Mouse (Mus musculus) liver, adult 2 months (tissue): ENCODE data around the gene C2cd4a. TPM values are rescaled to one million over a fixed set of nuclear protein-coding genes. Genes with fewer than 3 reads are reported as not detected.

Experiments
- DNase-seq: peaks from one replicate; pipeline ENCODE4 v3.0.0-alpha.2; 2011; ENCODE audit warnings: low read depth, low spot score; ENCODE audit errors: extremely low read depth
- H3K27ac ChIP-seq: fragments of 200-500 bp; replicated peaks from 2 replicates; pipeline ENCODE4 v1.5.1; 2012; ENCODE audit warnings: low read depth, mild to moderate bottlenecking, control low read depth, inconsistent platforms, low read length; ENCODE audit not compliant: insufficient read depth
- H3K27me3 ChIP-seq: fragments of 200-500 bp; 2 replicates; pipeline ENCODE4 v1.6.1; 2012; ENCODE audit warnings: mild to moderate bottlenecking, moderate library complexity, low read length, inconsistent platforms; ENCODE audit not compliant: control insufficient read depth, insufficient read depth
- H3K36me3 ChIP-seq: fragments of 200-500 bp; 2 replicates; pipeline ENCODE4 v1.6.1; 2012; ENCODE audit warnings: low read length, inconsistent platforms; ENCODE audit not compliant: control insufficient read depth, insufficient read depth
- H3K4me1 ChIP-seq: fragments of 200-500 bp; 2 replicates; pipeline ENCODE4 v1.6.1; 2011; ENCODE audit warnings: low read length; ENCODE audit not compliant: control insufficient read depth, insufficient read depth
- H3K4me3 ChIP-seq: fragments of 200-500 bp; 2 replicates; pipeline ENCODE4 v1.5.1; 2011; ENCODE audit warnings: low read depth, mild to moderate bottlenecking, control low read depth, low read length, moderate library complexity; ENCODE audit not compliant: insufficient read depth
- H3K79me2 ChIP-seq: fragments of 200-500 bp; 2 replicates; pipeline ENCODE4 v1.6.1; 2012; ENCODE audit warnings: inconsistent platforms, mild to moderate bottlenecking, low read length, moderate library complexity; ENCODE audit not compliant: control insufficient read depth, insufficient read depth
- H3K9ac ChIP-seq: fragments of 200-500 bp; 2 replicates; pipeline ENCODE4 v1.6.1; 2012; ENCODE audit warnings: low read depth, mild to moderate bottlenecking, control low read depth, inconsistent platforms, low read length
- CTCF ChIP-seq: fragments of 200-500 bp; IDR thresholded peaks from 2 replicates; pipeline ENCODE4 v1.5.1; 2011; ENCODE audit warnings: low read depth, low read length, control low read depth
- POLR2A ChIP-seq: fragments of 200-500 bp; IDR thresholded peaks from 2 replicates; pipeline ENCODE4 v1.6.1; 2011; ENCODE audit warnings: low read length, control low read depth; ENCODE audit not compliant: insufficient read depth; ENCODE audit errors: extremely low read depth
- WGBS: fragments of 180-500 bp; shearing (Covaris S2); methylation state at CpG from one replicate; pipeline ENCODE4 v1.1.7; 2018; 5-methylcytosine and 5-hydroxymethylcytosine counted together
- polyA plus RNA-seq: library from polyadenylated mRNA; depleted of rRNA; stranded (reverse); fragments of >200 nt; gene quantifications from 2 replicates; pipeline ENCODE4 v1.2.3, GENCODE M21; 2012
- total RNA-seq: library from RNA; depleted of rRNA; stranded (reverse); fragments of >200 nt; gene quantifications from 2 replicates; pipeline ENCODE4 v1.2.3, GENCODE M21; 2014

Gene C2cd4a
- total and polyA plus RNA-seq, 2 experiments: 0.07 TPM; not detected in 1

- H3K9ac ChIP-seq: no peak overlapping the region
- DNase-seq: no peak
- H3K4me3 ChIP-seq: no peak overlapping the region
- H3K27ac ChIP-seq: no peak overlapping the region
- H3K79me2 ChIP-seq: no peaks in the 10 kb centered on the region
- H3K27me3 ChIP-seq: no peaks in the 10 kb centered on the region
- 70% methylated on average over 10 of the region's 10 CpGs for WGBS
- TF ChIP-seq POLR2A (no peak), CTCF (no peak)
- H3K36me3 ChIP-seq: no peaks in the 10 kb centered on the region
- peaks cover 15% of the 10 kb centered on the region for H3K4me1 ChIP-seq
Observed at GRCm38 (mm10) chr9:67817898-67818667, 14.0 kb downstream of the C2cd4a start.

GRCm38 (mm10) chr9:67816172-67816928, 15.8 kb downstream of the C2cd4a start:
- WGBS: 22% methylated on average over 2 of the region's 2 CpGs
- Histone ChIP-seq H3K4me3 (no peak overlapping the region), H3K27ac (peak overlapping the region; percentile 6), H3K79me2 (no peaks in the 10 kb centered on the region), H3K9ac (no peak overlapping the region), H3K27me3 (no peaks in the 10 kb centered on the region), H3K36me3 (no peaks in the 10 kb centered on the region), H3K4me1 (peaks cover 6% of the 10 kb centered on the region)
- DNase-seq: peak; percentile 94
- TF ChIP-seq POLR2A (no peak), CTCF (no peak)

- peak; percentile 88 for DNase-seq
- WGBS: 2% methylated on average over 8 of the region's 8 CpGs
Observed at GRCm38 (mm10) chr9:67813665-67814337, 18.3 kb downstream of the C2cd4a start.

GRCm38 (mm10) chr9:67813171-67813570, 19.0 kb downstream of the C2cd4a start:
- TF ChIP-seq CTCF: no peak
- TF ChIP-seq POLR2A: no peak
- Histone ChIP-seq H3K4me3 (no peak overlapping the region), H3K4me1 (peaks cover 6% of the 10 kb centered on the region), H3K36me3 (no peaks in the 10 kb centered on the region), H3K9ac (no peak overlapping the region), H3K27ac (no peak overlapping the region), H3K79me2 (no peaks in the 10 kb centered on the region), H3K27me3 (no peaks in the 10 kb centered on the region)
- DNase-seq: no peak
- WGBS: 89% methylated on average over 4 of the region's 4 CpGs

More at GRCm38 (mm10) chr9:67813665-67814337, 18.3 kb downstream of the C2cd4a start:
- Histone ChIP-seq H3K36me3 (no peaks in the 10 kb centered on the region), H3K4me3 (no peak overlapping the region), H3K27ac (peak overlapping the region; percentile 37), H3K79me2 (no peaks in the 10 kb centered on the region), H3K27me3 (no peaks in the 10 kb centered on the region), H3K9ac (no peak overlapping the region), H3K4me1 (peaks cover 6% of the 10 kb centered on the region)
- TF ChIP-seq POLR2A (no peak), CTCF (no peak)

GRCm38 (mm10) chr9:67811116-67811515, 21.0 kb downstream of the C2cd4a start:
- no peak for TF ChIP-seq POLR2A
- no peak for TF ChIP-seq CTCF
- H3K79me2 ChIP-seq: no peaks in the 10 kb centered on the region
- no peak overlapping the region for H3K9ac ChIP-seq
- H3K27ac ChIP-seq: no peak overlapping the region
- H3K27me3 ChIP-seq: 0 out of 2 replicates have a peak, but pooled peaks cover 2% of the 10 kb centered on the region
- peaks cover 3% of the 10 kb centered on the region for H3K4me1 ChIP-seq
- no peak overlapping the region for H3K4me3 ChIP-seq
- DNase-seq: no peak
- no peaks in the 10 kb centered on the region for H3K36me3 ChIP-seq
- WGBS: 71% methylated on average over 3 of the region's 3 CpGs
